Mouse (Mus musculus) intestine, embryonic 14.5 days (tissue): Measurements from ENCODE around the gene Clta. TPM values are rescaled to one million over a fixed set of nuclear protein-coding genes. Genes with fewer than 3 reads are reported as not detected.
A peak's percentile ranks its signal among the peaks of the same experiment; 100 is the strongest.

Source experiments
- ATAC-seq: fragments of 200-750 bp; cut with Nextera tagmentation; replicated peaks from 2 replicates; pipeline ENCODE4 v1.8.0; 2017; ENCODE audit warnings: low read depth, moderate number of reproducible peaks, moderate TSS enrichment, moderate library complexity; ENCODE audit not compliant: low FRiP score, low TSS enrichment
- DNase-seq: peaks from one replicate; pipeline ENCODE4 v3.0.0-alpha.2; 2018; ENCODE audit warnings: low spot score
- H3K27ac ChIP-seq: fragments of 300-500 bp; sonication (generic); 2 replicates; pipeline ENCODE4 v1.5.1; 2014; ENCODE audit warnings: low read depth, mild to moderate bottlenecking, control low read depth
- H3K27me3 ChIP-seq: fragments of 300-500 bp; sonication (generic); replicated peaks from 2 replicates; pipeline ENCODE4 v1.6.1; 2014; ENCODE audit warnings: low read length, control low read depth; ENCODE audit not compliant: control insufficient read depth, insufficient read depth
- H3K36me3 ChIP-seq: fragments of 300-500 bp; sonication (generic); 2 replicates; pipeline ENCODE4 v1.6.1; 2014; ENCODE audit warnings: low read length, control low read depth; ENCODE audit not compliant: control insufficient read depth, insufficient read depth
- H3K4me1 ChIP-seq: fragments of 300-500 bp; sonication (generic); replicated peaks from 2 replicates; pipeline ENCODE4 v1.6.1; 2014; ENCODE audit warnings: low read length, control low read depth, mixed read lengths; ENCODE audit not compliant: control insufficient read depth, insufficient read depth
- H3K4me2 ChIP-seq: fragments of 300-500 bp; sonication (generic); 2 replicates; pipeline ENCODE4 v1.6.1; 2014; ENCODE audit warnings: low read length
- H3K4me3 ChIP-seq: fragments of 300-500 bp; sonication (generic); 2 replicates; pipeline ENCODE4 v1.5.1; 2014; ENCODE audit warnings: low read depth, low read length, control low read depth, mixed read lengths
- H3K9ac ChIP-seq: fragments of 300-500 bp; sonication (generic); 2 replicates; pipeline ENCODE4 v1.6.1; 2014; ENCODE audit warnings: mild to moderate bottlenecking, low read length
- H3K9me3 ChIP-seq: fragments of 300-500 bp; sonication (generic); 2 replicates; pipeline ENCODE4 v1.6.1; 2016; ENCODE audit warnings: low read length, control low read depth; ENCODE audit not compliant: control insufficient read depth
- whole genome bisulfite sequencing: fragments of 180-500 bp; shearing (Covaris S2); extraction: QIAGEN DNeasy Blood & Tissue Kit; methylation state at CpG from one replicate; pipeline ENCODE4 v1.1.7; 2014; 5-methylcytosine and 5-hydroxymethylcytosine counted together
- polyA plus RNA-seq: library from polyadenylated mRNA; unstranded; fragments of >200 nt; fragmentation: Nextera tagmentation; extraction: Ambion mirVana; gene quantifications from 2 replicates; pipeline ENCODE4 v1.2.1, GENCODE M21; 2014

Gene Clta
- polyA plus RNA-seq, 1 experiment from 2014 or later = 240 TPM

DNA sequence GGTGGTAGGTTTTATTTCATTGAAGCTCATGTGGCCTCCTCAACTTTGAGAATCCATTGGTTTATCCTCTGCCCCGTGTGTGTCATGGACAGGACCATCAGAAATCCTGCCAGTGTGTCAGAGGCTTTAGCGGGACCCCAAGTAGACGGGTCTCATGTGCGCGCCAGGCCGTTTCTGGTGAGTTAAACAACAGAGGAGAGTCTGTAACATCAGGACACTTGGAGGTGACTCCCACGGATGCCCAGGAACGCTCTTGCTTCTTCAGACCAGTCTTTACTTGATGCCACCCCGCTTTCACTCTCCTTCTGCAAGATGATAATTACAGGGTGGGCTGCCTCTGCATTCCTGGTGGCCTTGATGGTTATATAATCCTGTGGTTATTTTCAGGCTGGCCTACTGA is 19.4 kb downstream of the Clta start:
- H3K27me3 ChIP-seq = no peaks in the 10 kb centered on the region
- H3K4me3 ChIP-seq = no peak overlapping the region
- peaks cover 10% of the 10 kb centered on the region; the same call in 1 of the 2 replicates for H3K4me1 ChIP-seq
- no peak overlapping the region for H3K4me2 ChIP-seq
- H3K36me3 ChIP-seq = peaks cover 99% of the 10 kb centered on the region
- no peak for DNase-seq
- H3K9ac ChIP-seq = no peak overlapping the region
- no peak overlapping the region for H3K27ac ChIP-seq
- no peak for ATAC-seq
- WGBS = 94% methylated on average over 9 of the region's 9 CpGs
- H3K9me3 ChIP-seq = no peaks in the 10 kb centered on the region

- Histone ChIP-seq H3K36me3 (peaks cover 97% of the 10 kb centered on the region), H3K27me3 (no peaks in the 10 kb centered on the region)
These were observed 20.0 kb downstream of the Clta start for GRCm38 (mm10) chr4:44024241-44024640.

GRCm38 (mm10) chr4:44025570-44025969 is 21.3 kb downstream of the Clta start:
- no peak overlapping the region for H3K4me3 ChIP-seq
- ATAC-seq (no peak), DNase-seq (no peak)
- H3K9ac ChIP-seq = no peak overlapping the region
- no peaks in the 10 kb centered on the region for H3K9me3 ChIP-seq
- H3K4me2 ChIP-seq = no peak overlapping the region
- WGBS = 88% methylated on average over 6 of the region's 6 CpGs
- H3K27ac ChIP-seq = no peak overlapping the region
- no peaks in the 10 kb centered on the region for H3K27me3 ChIP-seq
- peaks cover 95% of the 10 kb centered on the region for H3K36me3 ChIP-seq
- peaks cover 10% of the 10 kb centered on the region; the same call in 1 of the 2 replicates for H3K4me1 ChIP-seq

More at GRCm38 (mm10) chr4:44024241-44024640, 20.0 kb downstream of the Clta start:
- H3K4me1 ChIP-seq = peaks cover 10% of the 10 kb centered on the region; the same call in 1 of the 2 replicates
- no peak overlapping the region for H3K9ac ChIP-seq
- H3K9me3 ChIP-seq = no peaks in the 10 kb centered on the region
- no peak overlapping the region for H3K4me3 ChIP-seq
- H3K4me2 ChIP-seq = no peak overlapping the region
- WGBS = 94% methylated on average over 6 of the region's 6 CpGs
- no peak overlapping the region for H3K27ac ChIP-seq
- ATAC-seq (no peak), DNase-seq (no peak)

- peak; percentile 68 for DNase-seq
- no peak overlapping the region for H3K4me2 ChIP-seq
These were observed 24.3 kb downstream of the Clta start for GRCm38 (mm10) chr4:44028303-44029135.

GRCm38 (mm10) chr4:44029661-44030066 is 25.4 kb downstream of the Clta start:
- Histone ChIP-seq H3K4me3 (no peak overlapping the region), H3K27me3 (no peaks in the 10 kb centered on the region), H3K9ac (no peak overlapping the region), H3K4me2 (no peak overlapping the region), H3K27ac (no peak overlapping the region), H3K9me3 (no peaks in the 10 kb centered on the region), H3K4me1 (peaks cover 10% of the 10 kb centered on the region; the same call in 1 of the 2 replicates), H3K36me3 (peaks cover 81% of the 10 kb centered on the region)
- ATAC-seq (no peak), DNase-seq (no peak)
- 90% methylated on average over 15 of the region's 15 CpGs for WGBS

More at GRCm38 (mm10) chr4:44028303-44029135, 24.3 kb downstream of the Clta start:
- H3K4me3 ChIP-seq = no peak overlapping the region
- H3K36me3 ChIP-seq = peaks cover 92% of the 10 kb centered on the region
- H3K9me3 ChIP-seq = no peaks in the 10 kb centered on the region
- no peaks in the 10 kb centered on the region for H3K27me3 ChIP-seq
- H3K27ac ChIP-seq = peak overlapping the region; percentile 73
- H3K4me1 ChIP-seq = peaks cover 10% of the 10 kb centered on the region; the same call in 1 of the 2 replicates
- H3K9ac ChIP-seq = 0 out of 2 replicates have a peak overlapping the region, but pooled peaks have one; percentile 7
- 27% methylated on average over 16 of the region's 16 CpGs for WGBS
- ATAC-seq = peak; percentile 80

DNA sequence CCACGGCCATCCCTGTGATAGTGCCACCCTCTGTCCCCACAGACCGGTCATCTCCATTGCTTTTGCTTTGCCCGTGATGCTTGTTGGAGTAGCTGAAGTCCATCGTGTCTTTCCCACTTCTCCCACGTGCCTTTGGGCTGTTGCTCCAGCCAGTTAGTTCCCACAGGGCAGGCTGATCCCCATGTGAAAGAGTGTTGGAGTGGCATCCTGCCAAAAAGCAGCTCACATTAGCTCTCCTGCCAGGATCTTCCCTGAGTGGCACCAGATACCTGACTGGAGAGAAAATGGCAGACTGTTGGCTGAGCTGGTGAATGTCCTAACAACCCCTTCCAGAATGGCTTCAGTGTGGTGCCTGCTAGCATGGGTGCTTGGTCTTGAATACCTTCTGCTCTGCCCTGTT is 27.3 kb downstream of the Clta start:
- WGBS = 88% methylated on average over 5 of the region's 5 CpGs
- no peak overlapping the region for H3K27ac ChIP-seq
- H3K4me1 ChIP-seq = peaks cover 10% of the 10 kb centered on the region; the same call in 1 of the 2 replicates
- no peak overlapping the region for H3K4me2 ChIP-seq
- H3K27me3 ChIP-seq = no peaks in the 10 kb centered on the region
- H3K9ac ChIP-seq = no peak overlapping the region
- peaks cover 66% of the 10 kb centered on the region for H3K36me3 ChIP-seq
- DNase-seq = no peak
- no peaks in the 10 kb centered on the region for H3K9me3 ChIP-seq
- no peak for ATAC-seq
- H3K4me3 ChIP-seq = no peak overlapping the region

- H3K9ac ChIP-seq = no peak overlapping the region
- H3K9me3 ChIP-seq = no peaks in the 10 kb centered on the region
- peaks cover 62% of the 10 kb centered on the region for H3K36me3 ChIP-seq
- H3K4me1 ChIP-seq = no peaks in the 10 kb centered on the region
- no peak overlapping the region for H3K4me3 ChIP-seq
- 75% methylated on average over 5 of the region's 5 CpGs for WGBS
- H3K27me3 ChIP-seq = no peaks in the 10 kb centered on the region
- DNase-seq = no peak
- H3K27ac ChIP-seq = no peak overlapping the region
- 0 out of 2 replicates have a peak, but pooled peaks have one; percentile 26 for ATAC-seq
- H3K4me2 ChIP-seq = no peak overlapping the region
These were observed 32.2 kb downstream of the Clta start for GRCm38 (mm10) chr4:44036455-44036854.

DNA sequence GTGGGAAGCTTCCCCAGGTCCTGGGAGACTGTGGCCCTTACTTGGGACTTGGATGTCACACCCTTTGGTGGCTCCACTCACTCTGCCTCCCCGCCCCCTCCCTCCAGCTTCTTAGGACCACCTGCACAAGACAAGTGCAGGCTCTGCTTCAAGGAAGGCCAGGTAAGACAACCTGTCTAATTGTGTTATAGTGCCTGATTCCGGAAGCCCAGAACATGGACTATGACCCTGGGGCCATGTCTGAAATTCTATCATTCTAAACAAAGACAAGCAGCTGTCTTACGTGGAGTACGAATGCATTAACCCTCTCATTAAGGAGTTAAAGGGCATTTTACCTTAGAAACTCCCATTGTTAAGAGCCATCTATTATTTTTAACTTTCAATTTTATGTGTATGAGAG is 36.5 kb downstream of the Clta start:
- Histone ChIP-seq H3K4me1 (no peaks in the 10 kb centered on the region), H3K27me3 (no peaks in the 10 kb centered on the region), H3K4me3 (no peak overlapping the region), H3K27ac (no peak overlapping the region), H3K9ac (no peak overlapping the region), H3K4me2 (no peak overlapping the region), H3K9me3 (no peaks in the 10 kb centered on the region), H3K36me3 (peaks cover 58% of the 10 kb centered on the region)
- 96% methylated on average over 4 of the region's 4 CpGs for WGBS
- ATAC-seq (no peak), DNase-seq (no peak)
